Mouse (Mus musculus): ENCODE measurements around the gene Gpr1. TPM values are rescaled to one million over a fixed set of nuclear protein-coding genes. Genes with fewer than 3 reads are reported as not detected.

Gpr1 gene
- 0.05 TPM in 1 of 2 replicates, not detected in the other for polyA plus RNA-seq (2015; fragmentation: Nextera tagmentation; extraction: Ambion mirVana)

GRCm38 (mm10) chr1:63214271-63214558 lies at the start of gene Gpr1:
Gene Gpr1, minus strand, starts transcription at chr1:63214543.
- DNase-seq (no peak), ATAC-seq (no peak)
- Histone ChIP-seq H3K27ac (ENCODE audit: low read depth) (no peak within 1 kb of the TSS), H3K27me3 (ENCODE audit: insufficient read depth, low read length) (no peaks in the 10 kb centered on the region; the same call in 1 of the 2 replicates), H3K4me2 (ENCODE audit: low read depth, low read length) (no peak within 1 kb of the TSS), H3K4me3 (ENCODE audit: low read depth, low read length) (no peak within 1 kb of the TSS), H3K9me3 (ENCODE audit: low read length) (no peaks in the 10 kb centered on the region), H3K36me3 (replicated peaks; ENCODE audit: insufficient read depth, low read length) (no peaks in the 10 kb centered on the region), H3K4me1 (ENCODE audit: insufficient read depth) (no peaks in the 10 kb centered on the region), H3K9ac (replicated peaks) (no peak within 1 kb of the TSS)
- WGBS (ENCODE audit: insufficient replicate concordance): 28% methylated on average over 3 of the region's 3 CpGs
- TF ChIP-seq EP300 (IDR thresholded peaks at IDR 0.05; ENCODE audit: low read depth) (no peak), CTCF (IDR thresholded peaks at IDR 0.05; ENCODE audit: low read depth) (no peak)

- ATAC-seq: no peak
- no peak for DNase-seq
- H3K9ac ChIP-seq (replicated peaks): no peak overlapping the region
- no peaks in the 10 kb centered on the region for H3K4me1 ChIP-seq (ENCODE audit: insufficient read depth)
- no peak overlapping the region for H3K27ac ChIP-seq (ENCODE audit: low read depth)
- peaks cover 83% of the 10 kb centered on the region for H3K27me3 ChIP-seq (ENCODE audit: insufficient read depth, low read length)
- 45% methylated on average over 11 of the region's 11 CpGs for WGBS (ENCODE audit: insufficient replicate concordance)
- no peaks in the 10 kb centered on the region for H3K9me3 ChIP-seq (ENCODE audit: low read length)
- H3K4me3 ChIP-seq (ENCODE audit: low read depth, low read length): no peak overlapping the region
- no peaks in the 10 kb centered on the region for H3K36me3 ChIP-seq (replicated peaks; ENCODE audit: insufficient read depth, low read length)
- no peak for TF ChIP-seq EP300 (IDR thresholded peaks at IDR 0.05; ENCODE audit: low read depth)
- no peak for TF ChIP-seq CTCF (IDR thresholded peaks at IDR 0.05; ENCODE audit: low read depth)
- H3K4me2 ChIP-seq (ENCODE audit: low read depth, low read length): no peak overlapping the region
Observed at GRCm38 (mm10) chr1:63263671-63264070, 49.3 kb upstream of the Gpr1 start.

- no peak for DNase-seq
- no peak overlapping the region for H3K4me2 ChIP-seq (ENCODE audit: low read depth, low read length)
- H3K4me1 ChIP-seq (ENCODE audit: insufficient read depth): no peaks in the 10 kb centered on the region
- H3K27ac ChIP-seq (ENCODE audit: low read depth): no peak overlapping the region
- H3K9me3 ChIP-seq (ENCODE audit: low read length): no peaks in the 10 kb centered on the region
- H3K9ac ChIP-seq (replicated peaks): no peak overlapping the region
- peaks cover 86% of the 10 kb centered on the region for H3K27me3 ChIP-seq (ENCODE audit: insufficient read depth, low read length)
- TF ChIP-seq CTCF (IDR thresholded peaks at IDR 0.05; ENCODE audit: low read depth) (no peak), EP300 (IDR thresholded peaks at IDR 0.05; ENCODE audit: low read depth) (no peak)
- WGBS (ENCODE audit: insufficient replicate concordance): 52% methylated on average over 17 of the region's 17 CpGs
- no peak for ATAC-seq
- H3K36me3 ChIP-seq (replicated peaks; ENCODE audit: insufficient read depth, low read length): no peaks in the 10 kb centered on the region
- H3K4me3 ChIP-seq (ENCODE audit: low read depth, low read length): no peak overlapping the region
Observed at GRCm38 (mm10) chr1:63261041-63261590, 46.8 kb upstream of the Gpr1 start.

- WGBS (ENCODE audit: insufficient replicate concordance): 27% methylated on average over 5 of the region's 5 CpGs
- no peak for DNase-seq
- H3K9ac ChIP-seq (replicated peaks): no peak overlapping the region
- no peak for ATAC-seq
- no peak overlapping the region for H3K4me3 ChIP-seq (ENCODE audit: low read depth, low read length)
- H3K4me2 ChIP-seq (ENCODE audit: low read depth, low read length): no peak overlapping the region
- no peaks in the 10 kb centered on the region for H3K9me3 ChIP-seq (ENCODE audit: low read length)
- no peak overlapping the region for H3K27ac ChIP-seq (ENCODE audit: low read depth)
- H3K4me1 ChIP-seq (ENCODE audit: insufficient read depth): no peaks in the 10 kb centered on the region
- no peaks in the 10 kb centered on the region for H3K36me3 ChIP-seq (replicated peaks; ENCODE audit: insufficient read depth, low read length)
- peaks cover 84% of the 10 kb centered on the region for H3K27me3 ChIP-seq (ENCODE audit: insufficient read depth, low read length)
- TF ChIP-seq CTCF (IDR thresholded peaks at IDR 0.05; ENCODE audit: low read depth) (no peak), EP300 (IDR thresholded peaks at IDR 0.05; ENCODE audit: low read depth) (no peak)
Observed at GRCm38 (mm10) chr1:63260742-63261033, 46.3 kb upstream of the Gpr1 start.

- TF ChIP-seq CTCF (IDR thresholded peaks at IDR 0.05; ENCODE audit: low read depth) (no peak), EP300 (IDR thresholded peaks at IDR 0.05; ENCODE audit: low read depth) (no peak)
- Histone ChIP-seq H3K36me3 (replicated peaks; ENCODE audit: insufficient read depth, low read length) (no peaks in the 10 kb centered on the region), H3K4me1 (ENCODE audit: insufficient read depth) (no peaks in the 10 kb centered on the region), H3K4me3 (ENCODE audit: low read depth, low read length) (no peak overlapping the region), H3K9me3 (ENCODE audit: low read length) (no peaks in the 10 kb centered on the region), H3K9ac (replicated peaks) (no peak overlapping the region), H3K4me2 (ENCODE audit: low read depth, low read length) (no peak overlapping the region), H3K27me3 (ENCODE audit: insufficient read depth, low read length) (peaks cover 84% of the 10 kb centered on the region), H3K27ac (ENCODE audit: low read depth) (no peak overlapping the region)
- ATAC-seq: no peak
- 43% methylated on average over 17 of the region's 17 CpGs for WGBS (ENCODE audit: insufficient replicate concordance)
- no peak for DNase-seq
Observed at GRCm38 (mm10) chr1:63259916-63260741, 45.8 kb upstream of the Gpr1 start.

- Histone ChIP-seq H3K27me3 (ENCODE audit: insufficient read depth, low read length) (peaks cover 85% of the 10 kb centered on the region), H3K4me1 (ENCODE audit: insufficient read depth) (no peaks in the 10 kb centered on the region), H3K9me3 (ENCODE audit: low read length) (no peaks in the 10 kb centered on the region), H3K36me3 (replicated peaks; ENCODE audit: insufficient read depth, low read length) (no peaks in the 10 kb centered on the region), H3K4me2 (ENCODE audit: low read depth, low read length) (no peak overlapping the region), H3K27ac (ENCODE audit: low read depth) (no peak overlapping the region), H3K9ac (replicated peaks) (no peak overlapping the region), H3K4me3 (ENCODE audit: low read depth, low read length) (no peak overlapping the region)
- WGBS (ENCODE audit: insufficient replicate concordance): 39% methylated on average over 11 of the region's 11 CpGs
- ATAC-seq: no peak
- DNase-seq: no peak
- no peak for TF ChIP-seq EP300 (IDR thresholded peaks at IDR 0.05; ENCODE audit: low read depth)
- no peak for TF ChIP-seq CTCF (IDR thresholded peaks at IDR 0.05; ENCODE audit: low read depth)
Observed at GRCm38 (mm10) chr1:63259271-63259830, 45.0 kb upstream of the Gpr1 start.

Measured in liver, postnatal 0 days (tissue).